Mouse (Mus musculus) stomach, postnatal 0 days (tissue): ENCODE measurements around the gene Sgip1.

Source experiments
- CTCF ChIP-seq: IDR thresholded peaks from 2 replicates; pipeline ENCODE4 v1.5.1; 2016; ENCODE audit warnings: antibody characterized with exemption, low read depth, mild to moderate bottlenecking, moderate library complexity
- EP300 ChIP-seq: optimal IDR thresholded peaks from 2 replicates; pipeline ENCODE3; 2016; ENCODE audit warnings: antibody characterized with exemption

GRCm38 (mm10) chr4:102734022-102734657 lies 7.0 kb upstream of the Sgip1 start:
- no peak for TF ChIP-seq CTCF
- no peak for TF ChIP-seq EP300
